Mouse (Mus musculus) lung, embryonic 14.5 days (tissue): ENCODE measurements around the gene Trmt1. TPM values are rescaled to one million over a fixed set of nuclear protein-coding genes. Genes with fewer than 3 reads are reported as not detected.

Experiments used
- ATAC-seq: fragments of 200-750 bp; cut with Nextera tagmentation; 2 replicates; pipeline ENCODE4 v1.8.0; 2017; ENCODE audit warnings: mild to moderate bottlenecking, moderate TSS enrichment, moderate library complexity; ENCODE audit not compliant: insufficient read depth
- DNase-seq: peaks from one replicate; pipeline ENCODE4 v3.0.0-alpha.2; 2015
- H3K27ac ChIP-seq: fragments of 300-500 bp; sonication (generic); 2 replicates; pipeline ENCODE4 v1.5.1; 2014; ENCODE audit warnings: low read depth, mild to moderate bottlenecking, moderate library complexity
- H3K27me3 ChIP-seq: fragments of 300-500 bp; sonication (generic); 2 replicates; pipeline ENCODE4 v1.6.1; 2014; ENCODE audit warnings: low read length, control low read depth; ENCODE audit not compliant: insufficient read depth
- H3K36me3 ChIP-seq: fragments of 300-500 bp; sonication (generic); 2 replicates; pipeline ENCODE4 v1.6.1; 2014; ENCODE audit warnings: control low read depth; ENCODE audit not compliant: insufficient read depth
- H3K4me1 ChIP-seq: fragments of 300-500 bp; sonication (generic); 2 replicates; pipeline ENCODE4 v1.6.1; 2014; ENCODE audit warnings: antibody characterized with exemption, control low read depth; ENCODE audit not compliant: insufficient read depth
- H3K4me2 ChIP-seq: fragments of 300-500 bp; sonication (generic); 2 replicates; pipeline ENCODE4 v1.6.1; 2014; ENCODE audit warnings: mild to moderate bottlenecking
- H3K4me3 ChIP-seq: fragments of 300-500 bp; sonication (generic); 2 replicates; pipeline ENCODE4 v1.5.1; 2014; ENCODE audit warnings: low read depth, low read length
- H3K9ac ChIP-seq: fragments of 300-500 bp; sonication (generic); 2 replicates; pipeline ENCODE4 v1.6.1; 2014
- H3K9me3 ChIP-seq: fragments of 300-500 bp; sonication (generic); 2 replicates; pipeline ENCODE4 v1.6.1; 2016; ENCODE audit warnings: low read depth, low read length, control low read depth
- CTCF ChIP-seq: IDR thresholded peaks from 2 replicates; pipeline ENCODE4 v1.5.1; 2016; ENCODE audit warnings: antibody characterized with exemption, low read depth
- WGBS: fragments of 180-500 bp; shearing (Covaris S2); extraction: QIAGEN DNeasy Blood & Tissue Kit; methylation state at CpG from one replicate; pipeline ENCODE4 v1.1.7; 2014; 5-methylcytosine and 5-hydroxymethylcytosine counted together
- polyA plus RNA-seq: library from polyadenylated mRNA; unstranded; fragments of >200 nt; fragmentation: Nextera tagmentation; extraction: Ambion mirVana; gene quantifications from 2 replicates; pipeline ENCODE4 v1.2.1, GENCODE M21; 2014

Trmt1 gene
- polyA plus RNA-seq, 1 experiment from 2014 or later, result 68.6 TPM

DNA sequence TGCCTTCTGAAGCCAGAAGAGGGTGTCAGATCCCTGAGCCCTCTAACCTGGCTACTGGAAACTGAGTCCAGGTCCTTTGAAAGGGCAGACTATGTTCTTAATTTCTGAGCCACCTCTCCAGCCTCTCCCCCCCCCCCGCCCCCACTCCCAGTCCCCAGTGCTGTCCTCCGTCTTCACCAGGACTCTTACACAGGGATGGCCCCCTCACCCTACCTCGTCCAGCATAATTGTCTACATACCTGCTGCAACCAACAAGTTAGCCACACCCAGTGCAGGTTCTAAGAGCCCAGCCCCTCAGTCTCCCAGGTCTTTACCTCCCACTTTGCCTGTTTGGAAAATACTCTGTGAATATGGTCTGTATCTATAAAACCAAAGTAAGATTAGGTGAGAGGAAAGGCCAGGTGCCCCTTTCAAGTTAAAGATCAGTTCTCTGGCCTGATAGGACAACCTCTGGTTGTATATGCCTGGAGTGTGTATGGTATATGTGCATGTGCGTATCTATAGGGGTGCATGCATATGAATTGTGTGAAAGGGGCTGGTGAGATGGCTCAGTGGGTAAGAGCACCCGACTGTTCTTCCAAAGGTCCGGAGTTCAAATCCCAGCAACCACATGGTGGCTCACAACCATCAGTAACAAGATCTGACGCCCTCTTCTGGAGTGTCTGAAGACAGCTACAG lies 45.4 kb upstream of the Trmt1 start:
- Histone ChIP-seq H3K27ac (no peak overlapping the region), H3K4me2 (peak overlapping the region; percentile 81), H3K4me1 (peaks cover 5% of the 10 kb centered on the region; the same call in 1 of the 2 replicates), H3K27me3 (no peaks in the 10 kb centered on the region), H3K4me3 (no peak overlapping the region), H3K9me3 (no peaks in the 10 kb centered on the region), H3K9ac (no peak overlapping the region), H3K36me3 (no peaks in the 10 kb centered on the region)
- no peak for TF ChIP-seq CTCF
- DNase-seq (no peak), ATAC-seq (no peak)
- WGBS, result 61% methylated on average over 7 of the region's 7 CpGs

DNA sequence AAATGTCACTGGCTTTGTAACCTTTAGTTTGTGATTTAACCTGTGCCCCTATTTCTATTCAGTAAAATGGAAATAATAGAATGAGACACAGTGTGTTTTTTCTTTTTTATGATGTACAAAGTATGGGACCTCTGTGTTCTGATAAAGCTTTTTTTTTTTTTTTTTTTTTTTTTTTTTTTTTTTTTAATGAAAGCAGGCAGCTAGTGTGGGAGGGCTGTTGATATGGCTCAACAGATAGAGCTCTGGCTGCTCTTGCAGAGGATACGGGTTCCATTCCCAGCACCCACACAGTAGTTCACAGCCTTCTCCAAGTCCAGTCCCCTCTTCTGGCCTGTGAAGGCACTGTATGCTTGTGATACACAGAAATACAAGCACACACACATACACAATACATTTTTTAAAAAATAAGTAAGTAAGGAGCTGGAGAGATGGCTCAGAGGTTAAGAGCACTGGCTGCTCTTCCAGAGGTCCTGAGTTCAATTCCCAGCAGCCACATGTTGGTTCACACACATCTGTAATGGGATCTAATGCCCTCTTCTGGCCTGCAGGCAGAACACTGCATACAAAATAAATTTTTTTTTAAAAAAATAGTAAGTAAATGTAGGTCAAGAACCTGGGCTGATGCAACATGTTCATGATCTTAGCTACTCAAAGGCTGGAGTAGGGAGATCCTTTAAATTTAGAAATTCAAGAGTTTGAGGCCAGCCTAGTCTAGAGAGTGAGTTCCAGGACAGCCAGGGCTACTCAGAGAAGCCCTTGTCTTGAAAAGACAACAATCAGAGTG lies 44.3 kb upstream of the Trmt1 start:
- no peak for ATAC-seq
- H3K4me2 ChIP-seq, result no peak overlapping the region
- no peak overlapping the region for H3K9ac ChIP-seq
- H3K4me3 ChIP-seq, result no peak overlapping the region
- peak; percentile 19; the same call in 1 of the 2 replicates for TF ChIP-seq CTCF
- H3K4me1 ChIP-seq, result no peaks in the 10 kb centered on the region; the same call in 1 of the 2 replicates
- H3K27me3 ChIP-seq, result no peaks in the 10 kb centered on the region
- DNase-seq, result no peak
- H3K9me3 ChIP-seq, result no peaks in the 10 kb centered on the region
- H3K27ac ChIP-seq, result no peak overlapping the region
- H3K36me3 ChIP-seq, result no peaks in the 10 kb centered on the region
- WGBS, result 70% methylated on average over 1 of the region's 1 CpGs

DNA sequence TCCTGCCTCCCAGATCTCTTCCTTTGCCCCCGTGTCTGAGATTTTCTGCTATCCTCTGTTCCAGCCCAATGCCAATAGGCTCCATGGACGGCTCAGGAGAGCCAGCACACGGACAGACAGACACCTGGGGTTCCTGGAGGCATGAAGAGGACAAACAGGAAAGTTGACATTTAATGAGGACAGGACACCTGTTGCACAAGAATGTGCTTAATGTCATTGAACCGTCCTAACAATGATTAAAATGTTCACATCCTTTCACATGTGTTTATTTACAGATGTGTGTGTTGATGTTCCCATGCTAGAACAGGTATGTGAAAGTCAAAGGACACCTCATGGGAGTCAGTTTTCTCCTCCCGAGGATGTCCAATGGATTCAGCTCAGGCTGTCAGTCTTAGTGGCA lies 43.1 kb upstream of the Trmt1 start:
- H3K9ac ChIP-seq, result no peak overlapping the region
- TF ChIP-seq CTCF, result no peak
- ATAC-seq, result no peak

DNA sequence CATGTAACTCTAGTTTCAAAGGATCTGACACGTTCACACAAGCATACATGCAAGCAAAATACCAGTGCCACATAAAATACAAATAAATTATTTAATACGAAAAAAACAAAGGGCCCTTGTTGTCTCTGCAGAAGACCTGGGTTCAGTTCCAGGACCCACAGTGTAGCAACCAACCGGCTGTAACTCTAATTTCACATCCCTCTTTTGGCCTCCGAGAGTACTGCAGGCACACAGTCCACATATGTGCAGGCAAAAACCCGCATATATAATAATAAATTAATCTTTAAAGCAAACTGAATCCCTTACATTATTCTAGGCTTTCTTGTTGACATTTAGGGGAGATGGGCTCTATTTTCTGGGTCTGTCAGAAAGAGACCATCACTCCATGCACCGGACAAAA lies 39.3 kb upstream of the Trmt1 start:
- ATAC-seq (no peak), DNase-seq (peak; percentile 54)
- H3K36me3 ChIP-seq, result no peaks in the 10 kb centered on the region
- 51% methylated on average over 6 of the region's 6 CpGs for WGBS
- no peak overlapping the region for H3K9ac ChIP-seq
- H3K27ac ChIP-seq, result peak overlapping the region; percentile 60; the same call in 1 of the 2 replicates
- peak overlapping the region; percentile 56 for H3K4me2 ChIP-seq
- H3K27me3 ChIP-seq, result no peaks in the 10 kb centered on the region
- peaks cover 6% of the 10 kb centered on the region; the same call in 1 of the 2 replicates for H3K4me1 ChIP-seq
- no peak overlapping the region; the same call in 1 of the 2 replicates for H3K4me3 ChIP-seq
- H3K9me3 ChIP-seq, result no peaks in the 10 kb centered on the region
- TF ChIP-seq CTCF, result peak; percentile 45

More for the DNA sequence above, 43.1 kb upstream of the Trmt1 start:
- Histone ChIP-seq H3K27ac (no peak overlapping the region), H3K4me2 (no peak overlapping the region), H3K4me1 (peaks cover 6% of the 10 kb centered on the region), H3K4me3 (no peak overlapping the region), H3K36me3 (no peaks in the 10 kb centered on the region), H3K27me3 (no peaks in the 10 kb centered on the region), H3K9me3 (no peaks in the 10 kb centered on the region)
- DNase-seq, result no peak
- WGBS, result 50% methylated on average over 5 of the region's 5 CpGs

DNA sequence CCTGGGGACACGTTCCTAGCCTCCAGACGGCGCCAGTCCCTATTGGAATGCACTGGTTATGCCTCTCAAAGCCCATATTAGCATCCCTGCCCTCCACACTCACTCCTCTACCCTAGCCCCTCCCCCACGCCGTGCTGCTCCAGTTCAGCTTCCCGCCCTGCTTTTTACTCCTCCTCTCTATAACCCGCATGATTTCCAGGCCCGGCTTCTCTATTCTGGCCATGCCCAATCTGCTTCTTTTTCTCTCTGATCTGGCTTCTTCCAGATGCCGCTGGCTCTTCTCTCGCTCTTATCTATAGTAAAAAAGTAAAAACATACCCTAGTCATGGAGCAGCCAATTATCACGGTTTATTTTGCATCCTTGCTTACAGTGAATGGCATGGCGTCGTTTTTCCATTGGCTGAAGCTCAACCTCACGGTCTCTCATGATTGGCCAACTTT lies 38.6 kb upstream of the Trmt1 start:
- WGBS, result 2% methylated on average over 14 of the region's 14 CpGs
- Histone ChIP-seq H3K9me3 (no peaks in the 10 kb centered on the region), H3K27ac (peak overlapping the region; percentile 60; the same call in 1 of the 2 replicates), H3K4me1 (peaks cover 6% of the 10 kb centered on the region; the same call in 1 of the 2 replicates), H3K9ac (peak overlapping the region; percentile 14; the same call in 1 of the 2 replicates), H3K4me2 (peak overlapping the region; percentile 56), H3K36me3 (no peaks in the 10 kb centered on the region), H3K27me3 (no peaks in the 10 kb centered on the region), H3K4me3 (peak overlapping the region; percentile 22)
- ATAC-seq, result peak; percentile 77
- peak; percentile 72 for DNase-seq
- TF ChIP-seq CTCF, result peak; percentile 40; the same call in 1 of the 2 replicates

DNA sequence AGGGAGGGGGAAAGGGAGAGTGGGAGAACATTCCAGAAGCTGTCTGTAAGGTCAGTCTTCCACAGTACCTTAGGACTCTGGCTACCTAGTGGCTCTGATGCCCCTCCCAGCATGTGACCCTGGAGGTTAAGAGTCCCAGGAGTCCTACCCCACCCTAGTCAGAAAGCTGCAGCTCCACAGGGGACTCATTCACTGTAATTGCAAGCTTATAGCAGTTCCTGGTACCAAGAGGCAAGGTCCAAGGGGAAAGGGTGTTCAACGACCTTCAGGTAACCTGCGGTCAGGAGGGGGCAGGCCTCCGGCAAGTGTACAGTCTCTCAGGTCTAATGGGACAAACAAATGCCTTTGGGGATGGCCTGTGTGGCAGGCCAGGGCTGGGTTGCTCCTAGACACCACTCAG lies 35.9 kb upstream of the Trmt1 start:
- WGBS, result 54% methylated on average over 3 of the region's 3 CpGs
- H3K36me3 ChIP-seq, result no peaks in the 10 kb centered on the region
- no peaks in the 10 kb centered on the region for H3K27me3 ChIP-seq
- H3K9ac ChIP-seq, result no peak overlapping the region
- ATAC-seq, result no peak
- no peak overlapping the region for H3K4me3 ChIP-seq
- TF ChIP-seq CTCF, result no peak
- H3K4me2 ChIP-seq, result no peak overlapping the region
- H3K27ac ChIP-seq, result peak overlapping the region; percentile 46
- no peaks in the 10 kb centered on the region for H3K9me3 ChIP-seq
- peaks cover 14% of the 10 kb centered on the region for H3K4me1 ChIP-seq
- no peak for DNase-seq

DNA sequence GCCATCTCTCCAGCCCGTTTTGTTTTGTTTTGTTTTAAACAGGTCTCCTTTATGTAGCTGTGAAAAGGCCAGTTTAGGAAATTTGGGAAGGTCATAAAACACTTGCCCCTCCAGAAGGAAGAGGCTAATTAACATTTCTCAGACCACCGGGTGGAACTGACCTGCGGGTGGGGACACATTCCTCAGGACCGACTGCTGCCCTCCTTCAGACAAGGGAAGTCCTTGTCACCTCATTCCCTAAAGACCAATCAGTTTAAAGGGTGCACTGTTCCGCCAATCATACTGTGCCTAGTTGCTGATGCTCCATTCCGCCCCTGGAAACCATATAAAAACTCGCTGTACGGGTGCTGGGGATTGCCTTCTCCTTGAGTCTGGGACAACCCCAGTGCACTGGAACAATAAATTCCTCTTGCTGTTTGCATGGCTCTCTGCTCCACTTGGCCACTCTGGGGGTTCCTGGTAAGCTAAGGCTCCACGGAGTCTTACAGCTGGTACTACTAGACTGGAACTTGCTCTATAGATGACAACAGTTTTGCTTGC lies 32.9 kb upstream of the Trmt1 start:
- Histone ChIP-seq H3K27me3 (no peaks in the 10 kb centered on the region), H3K9ac (no peak overlapping the region), H3K27ac (peak overlapping the region; percentile 42; the same call in 1 of the 2 replicates), H3K4me2 (peak overlapping the region; percentile 1; the same call in 1 of the 2 replicates), H3K4me1 (peaks cover 19% of the 10 kb centered on the region; the same call in 1 of the 2 replicates), H3K9me3 (no peaks in the 10 kb centered on the region), H3K36me3 (no peaks in the 10 kb centered on the region), H3K4me3 (no peak overlapping the region; the same call in 1 of the 2 replicates)
- WGBS, result 52% methylated on average over 9 of the region's 9 CpGs
- ATAC-seq (no peak), DNase-seq (no peak)
- TF ChIP-seq CTCF, result no peak
